Mouse (Mus musculus): Measurements from ENCODE around the gene Ninj1. TPM values are rescaled to one million over a fixed set of nuclear protein-coding genes. Genes with fewer than 3 reads are reported as not detected.

Gene Ninj1
- polyA plus RNA-seq, 1 experiment from 2014 or later = 70.2 TPM

DNA sequence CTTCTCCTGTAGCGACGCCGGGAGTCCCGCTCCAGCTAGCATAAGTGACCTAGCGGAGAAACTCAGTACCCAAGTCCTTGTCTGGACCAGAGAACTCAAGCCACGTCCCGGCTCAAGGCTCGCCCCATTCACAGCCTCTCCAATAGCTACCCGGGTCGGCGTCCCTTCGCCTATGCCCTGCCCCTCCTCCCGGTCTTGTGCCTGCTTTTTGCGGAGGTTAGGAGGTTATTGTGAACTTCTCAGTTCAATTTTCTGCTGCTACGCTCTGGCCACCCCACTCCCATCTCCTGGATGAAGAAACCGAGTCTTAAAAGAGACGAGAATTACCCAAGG lies 28.9 kb downstream of the Ninj1 start:
- peak overlapping the region; percentile 82 for H3K4me3 ChIP-seq
- H3K27ac ChIP-seq = peak overlapping the region; percentile 94
- peak overlapping the region; percentile 66 for H3K4me2 ChIP-seq
- 4% methylated on average over 17 of the region's 17 CpGs for WGBS
- no peaks in the 10 kb centered on the region for H3K36me3 ChIP-seq
- H3K9ac ChIP-seq = peak overlapping the region; percentile 40
- no peaks in the 10 kb centered on the region for H3K9me3 ChIP-seq (replicated peaks)
- H3K27me3 ChIP-seq = no peaks in the 10 kb centered on the region; the same call in 1 of the 2 replicates
- peak; percentile 33; the same call in 1 of the 2 replicates for ATAC-seq (replicated peaks; ENCODE audit: insufficient number of reproducible peaks, insufficient read depth, low FRiP score, low read depth)
- H3K4me1 ChIP-seq (replicated peaks) = peaks cover 47% of the 10 kb centered on the region

DNA sequence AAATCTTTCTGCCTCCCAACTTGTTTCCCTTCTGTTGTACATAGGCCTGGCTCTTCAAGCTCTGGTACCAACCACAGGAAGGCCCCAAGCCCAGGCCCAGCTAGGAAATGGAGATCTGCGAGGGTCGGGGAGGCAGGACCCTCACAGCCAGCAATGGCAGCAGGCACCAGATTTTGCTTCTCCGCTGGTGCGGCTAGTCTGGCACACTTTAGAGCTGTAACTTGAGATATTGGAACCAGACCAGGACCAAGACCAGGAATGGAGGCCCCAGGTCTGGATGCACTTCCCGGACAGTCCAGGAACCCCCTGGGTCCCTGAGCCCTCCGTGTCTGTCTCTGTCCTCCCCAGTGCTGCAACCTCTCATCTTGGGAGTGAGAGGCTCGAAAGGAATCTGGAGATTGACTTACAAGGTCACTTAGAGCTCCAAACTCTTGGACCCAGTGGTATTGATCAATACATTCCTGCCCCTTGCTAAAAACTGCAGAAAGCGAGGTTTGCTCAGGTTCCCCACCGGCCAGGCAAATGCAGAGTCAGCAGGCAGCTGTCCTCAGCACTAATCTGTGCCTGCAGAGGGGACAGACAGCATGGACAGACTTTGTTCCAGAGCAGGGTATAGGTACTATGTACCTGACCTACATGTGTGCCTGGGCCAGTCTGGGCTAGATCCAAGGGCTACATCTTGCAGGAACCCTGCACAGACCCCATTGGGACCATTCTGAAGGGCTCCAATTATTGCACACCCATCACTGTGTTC lies 29.7 kb downstream of the Ninj1 start:
- Histone ChIP-seq H3K27me3 (no peaks in the 10 kb centered on the region; the same call in 1 of the 2 replicates), H3K4me1 (replicated peaks) (peaks cover 39% of the 10 kb centered on the region), H3K27ac (peak overlapping the region; percentile 94), H3K4me2 (peak overlapping the region; percentile 66), H3K4me3 (no peak overlapping the region; the same call in 1 of the 2 replicates), H3K9ac (no peak overlapping the region), H3K36me3 (no peaks in the 10 kb centered on the region), H3K9me3 (replicated peaks) (no peaks in the 10 kb centered on the region)
- WGBS = 55% methylated on average over 9 of the region's 9 CpGs
- no peak for ATAC-seq (replicated peaks; ENCODE audit: insufficient number of reproducible peaks, insufficient read depth, low FRiP score, low read depth)

DNA sequence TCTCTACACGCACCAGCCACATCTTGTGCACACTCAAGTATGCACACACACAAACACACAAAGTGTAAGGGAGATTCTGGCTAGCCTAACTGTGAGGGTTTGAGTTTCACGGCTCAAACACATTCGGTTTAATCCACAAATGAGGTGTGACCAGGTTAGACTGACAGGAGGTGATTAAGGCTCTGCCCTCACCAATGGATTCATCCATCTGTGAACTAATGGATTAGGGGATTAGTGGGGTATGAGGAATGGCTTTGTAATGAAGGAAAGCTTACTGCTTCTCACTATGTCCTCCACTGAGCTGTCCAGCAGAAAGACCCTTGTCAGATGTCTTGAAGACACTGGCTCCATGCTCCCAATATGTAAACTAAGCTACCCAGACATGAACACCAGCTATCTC lies 31.4 kb downstream of the Ninj1 start:
- H3K27ac ChIP-seq = no peak overlapping the region
- 59% methylated on average over 3 of the region's 3 CpGs for WGBS
- H3K36me3 ChIP-seq = no peaks in the 10 kb centered on the region
- no peak overlapping the region for H3K9ac ChIP-seq
- ATAC-seq (replicated peaks; ENCODE audit: insufficient number of reproducible peaks, insufficient read depth, low FRiP score, low read depth) = no peak
- no peak overlapping the region for H3K4me3 ChIP-seq
- no peak overlapping the region for H3K4me2 ChIP-seq
- no peaks in the 10 kb centered on the region for H3K9me3 ChIP-seq (replicated peaks)
- H3K27me3 ChIP-seq = no peaks in the 10 kb centered on the region; the same call in none of the 2 replicates
- peaks cover 27% of the 10 kb centered on the region for H3K4me1 ChIP-seq (replicated peaks)

DNA sequence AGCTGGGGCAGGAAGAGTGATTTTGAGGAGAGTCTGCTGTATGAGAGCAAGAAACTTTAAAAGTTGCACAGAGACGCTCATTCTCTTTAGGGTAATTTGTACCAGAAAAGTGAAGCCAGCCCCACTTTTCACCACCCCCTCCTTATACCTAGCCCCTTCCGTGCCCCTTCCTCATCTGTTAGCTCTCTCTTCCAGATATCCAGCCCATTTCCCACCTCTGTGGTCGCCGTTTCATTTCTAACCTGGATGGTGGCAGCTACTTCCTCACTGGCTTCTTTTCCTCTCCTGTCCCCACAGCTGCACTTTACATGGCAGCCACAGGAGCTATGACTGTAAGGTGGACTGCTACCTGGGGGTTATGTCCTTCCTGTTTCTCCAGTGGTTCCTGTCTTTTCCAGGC lies 32.1 kb downstream of the Ninj1 start:
- H3K9ac ChIP-seq = no peak overlapping the region
- H3K36me3 ChIP-seq = no peaks in the 10 kb centered on the region
- H3K4me1 ChIP-seq (replicated peaks) = peaks cover 24% of the 10 kb centered on the region
- ATAC-seq (replicated peaks; ENCODE audit: insufficient number of reproducible peaks, insufficient read depth, low FRiP score, low read depth) = no peak
- peaks cover 5% of the 10 kb centered on the region for H3K27me3 ChIP-seq
- H3K4me2 ChIP-seq = no peak overlapping the region
- H3K4me3 ChIP-seq = no peak overlapping the region
- H3K9me3 ChIP-seq (replicated peaks) = no peaks in the 10 kb centered on the region
- 65% methylated on average over 4 of the region's 4 CpGs for WGBS
- H3K27ac ChIP-seq = no peak overlapping the region

DNA sequence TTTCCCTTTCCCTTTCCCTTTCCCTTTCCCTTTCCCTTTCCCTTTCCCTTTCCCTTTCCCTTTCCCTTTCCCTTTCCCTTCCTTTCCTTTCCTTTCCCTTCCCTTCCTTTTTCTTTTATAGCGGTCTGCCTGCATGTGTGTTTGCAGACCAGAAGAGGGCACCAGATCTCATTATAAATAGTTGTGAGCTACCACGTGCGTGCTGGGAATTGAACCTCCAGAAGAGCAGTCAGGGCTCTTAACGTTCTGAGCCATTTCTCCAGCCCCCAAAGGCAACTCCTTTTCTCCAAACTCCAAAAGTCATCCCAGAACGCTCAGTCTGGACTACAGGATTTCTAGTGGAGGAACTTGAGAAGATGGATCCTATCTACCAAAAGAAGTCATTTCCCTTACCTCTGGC lies 33.6 kb downstream of the Ninj1 start:
- no peaks in the 10 kb centered on the region for H3K9me3 ChIP-seq (replicated peaks)
- WGBS = 18% methylated on average over 5 of the region's 5 CpGs
- no peaks in the 10 kb centered on the region for H3K36me3 ChIP-seq
- ATAC-seq (replicated peaks; ENCODE audit: insufficient number of reproducible peaks, insufficient read depth, low FRiP score, low read depth) = no peak
- peaks cover 16% of the 10 kb centered on the region for H3K4me1 ChIP-seq (replicated peaks)
- H3K27me3 ChIP-seq = peaks cover 11% of the 10 kb centered on the region
- H3K4me3 ChIP-seq = no peak overlapping the region
- H3K9ac ChIP-seq = no peak overlapping the region
- H3K4me2 ChIP-seq = no peak overlapping the region
- no peak overlapping the region for H3K27ac ChIP-seq

DNA sequence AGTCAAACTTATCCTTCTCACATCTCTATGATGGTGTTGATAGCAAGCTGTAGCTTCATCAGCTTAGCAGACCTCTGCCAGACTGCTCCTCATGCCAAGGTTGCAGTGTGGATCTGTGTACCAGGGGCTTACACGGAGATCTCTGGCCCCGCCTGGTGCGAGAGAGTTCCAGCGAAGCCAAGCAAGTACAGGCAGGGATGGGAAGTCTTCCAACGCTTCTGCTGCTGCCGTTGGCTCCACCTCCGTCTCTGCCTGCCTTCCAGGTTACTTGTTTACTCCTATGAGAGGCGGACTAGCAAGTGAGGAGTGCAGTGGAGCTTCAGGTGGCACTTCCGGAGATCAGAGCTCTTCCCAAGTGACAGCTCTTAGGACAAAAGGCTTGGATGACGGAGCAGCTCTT lies 37.0 kb downstream of the Ninj1 start:
- no peak for ATAC-seq (replicated peaks; ENCODE audit: insufficient number of reproducible peaks, insufficient read depth, low FRiP score, low read depth)
- WGBS = 12% methylated on average over 10 of the region's 10 CpGs
- peaks cover 12% of the 10 kb centered on the region for H3K27me3 ChIP-seq
- H3K4me3 ChIP-seq = no peak overlapping the region
- H3K4me1 ChIP-seq (replicated peaks) = peaks cover 6% of the 10 kb centered on the region; the same call in 1 of the 2 replicates
- no peak overlapping the region for H3K4me2 ChIP-seq
- H3K36me3 ChIP-seq = no peaks in the 10 kb centered on the region
- H3K9me3 ChIP-seq (replicated peaks) = no peaks in the 10 kb centered on the region
- no peak overlapping the region for H3K27ac ChIP-seq
- no peak overlapping the region for H3K9ac ChIP-seq

DNA sequence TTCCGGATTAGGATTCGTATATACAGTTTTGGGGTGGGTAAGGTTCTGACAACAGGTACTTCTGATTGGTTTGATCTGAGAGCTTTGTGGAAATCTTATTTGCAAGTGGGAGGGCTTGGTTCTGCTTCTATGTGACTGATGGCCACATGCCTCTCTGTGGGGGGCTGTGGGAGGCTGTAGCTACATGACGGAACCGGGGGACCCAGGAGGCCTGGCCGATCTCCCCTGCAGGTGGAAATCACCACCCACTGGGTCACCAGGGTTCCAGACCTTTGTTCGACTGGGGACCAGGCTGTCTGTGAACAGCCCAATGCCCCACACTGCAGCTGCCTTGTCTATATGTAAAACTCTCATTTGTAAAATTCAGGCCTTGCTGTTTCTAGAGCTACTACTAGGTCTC lies 37.4 kb downstream of the Ninj1 start:
- Histone ChIP-seq H3K9ac (no peak overlapping the region), H3K4me1 (replicated peaks) (peaks cover 6% of the 10 kb centered on the region; the same call in 1 of the 2 replicates), H3K9me3 (replicated peaks) (no peaks in the 10 kb centered on the region), H3K4me3 (no peak overlapping the region), H3K27me3 (peaks cover 12% of the 10 kb centered on the region), H3K4me2 (no peak overlapping the region), H3K36me3 (no peaks in the 10 kb centered on the region), H3K27ac (no peak overlapping the region)
- 27% methylated on average over 6 of the region's 6 CpGs for WGBS
- no peak for ATAC-seq (replicated peaks; ENCODE audit: insufficient number of reproducible peaks, insufficient read depth, low FRiP score, low read depth)

DNA sequence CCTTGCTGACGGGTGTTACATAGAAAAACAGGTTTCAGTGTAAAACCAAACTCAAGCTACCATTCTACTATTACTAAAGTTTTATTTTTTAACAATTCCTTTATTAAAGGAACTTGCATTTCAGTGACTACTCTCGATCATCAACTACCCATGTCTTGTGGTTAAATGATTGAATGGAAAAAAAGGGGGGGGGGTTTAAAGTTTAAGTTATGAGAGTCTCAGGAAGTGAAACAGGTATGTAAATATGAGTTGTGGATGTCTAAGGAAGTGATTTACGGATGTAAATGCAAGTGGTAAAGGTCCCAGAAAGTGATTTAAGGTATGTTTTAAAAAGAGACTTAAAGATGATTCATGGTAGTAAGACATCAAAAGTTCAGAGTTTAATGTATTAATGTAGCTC lies 37.9 kb downstream of the Ninj1 start:
- Histone ChIP-seq H3K27me3 (peaks cover 12% of the 10 kb centered on the region), H3K9me3 (replicated peaks) (no peaks in the 10 kb centered on the region), H3K4me2 (no peak overlapping the region), H3K9ac (no peak overlapping the region), H3K4me1 (replicated peaks) (peaks cover 6% of the 10 kb centered on the region; the same call in 1 of the 2 replicates), H3K36me3 (no peaks in the 10 kb centered on the region), H3K4me3 (no peak overlapping the region), H3K27ac (no peak overlapping the region)
- ATAC-seq (replicated peaks; ENCODE audit: insufficient number of reproducible peaks, insufficient read depth, low FRiP score, low read depth) = no peak
- 72% methylated on average over 3 of the region's 3 CpGs for WGBS

DNA sequence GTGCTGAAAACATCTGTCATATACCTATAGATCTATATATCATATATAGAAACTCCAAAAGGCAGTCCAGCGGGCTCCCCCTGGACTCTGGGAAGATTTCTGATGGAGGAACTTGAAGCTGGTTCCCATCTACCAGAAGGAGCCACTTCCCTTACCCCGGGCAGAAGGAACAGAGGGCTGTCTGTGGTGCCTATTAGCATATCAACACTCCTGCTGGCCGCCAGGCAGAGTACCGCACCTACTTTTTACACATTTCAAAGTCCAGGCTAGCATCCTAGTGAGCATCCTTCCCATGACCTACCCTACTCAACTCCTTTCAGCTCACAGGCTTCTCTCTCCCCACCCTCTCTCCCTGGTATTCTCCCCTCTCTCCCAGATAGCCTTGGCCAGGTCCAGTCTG lies 38.3 kb downstream of the Ninj1 start:
- Histone ChIP-seq H3K4me3 (no peak overlapping the region), H3K4me2 (no peak overlapping the region), H3K27me3 (peaks cover 12% of the 10 kb centered on the region), H3K27ac (no peak overlapping the region), H3K36me3 (no peaks in the 10 kb centered on the region), H3K9me3 (replicated peaks) (no peaks in the 10 kb centered on the region), H3K4me1 (replicated peaks) (peaks cover 6% of the 10 kb centered on the region; the same call in 1 of the 2 replicates), H3K9ac (no peak overlapping the region)
- 35% methylated on average over 4 of the region's 4 CpGs for WGBS
- ATAC-seq (replicated peaks; ENCODE audit: insufficient number of reproducible peaks, insufficient read depth, low FRiP score, low read depth) = no peak

DNA sequence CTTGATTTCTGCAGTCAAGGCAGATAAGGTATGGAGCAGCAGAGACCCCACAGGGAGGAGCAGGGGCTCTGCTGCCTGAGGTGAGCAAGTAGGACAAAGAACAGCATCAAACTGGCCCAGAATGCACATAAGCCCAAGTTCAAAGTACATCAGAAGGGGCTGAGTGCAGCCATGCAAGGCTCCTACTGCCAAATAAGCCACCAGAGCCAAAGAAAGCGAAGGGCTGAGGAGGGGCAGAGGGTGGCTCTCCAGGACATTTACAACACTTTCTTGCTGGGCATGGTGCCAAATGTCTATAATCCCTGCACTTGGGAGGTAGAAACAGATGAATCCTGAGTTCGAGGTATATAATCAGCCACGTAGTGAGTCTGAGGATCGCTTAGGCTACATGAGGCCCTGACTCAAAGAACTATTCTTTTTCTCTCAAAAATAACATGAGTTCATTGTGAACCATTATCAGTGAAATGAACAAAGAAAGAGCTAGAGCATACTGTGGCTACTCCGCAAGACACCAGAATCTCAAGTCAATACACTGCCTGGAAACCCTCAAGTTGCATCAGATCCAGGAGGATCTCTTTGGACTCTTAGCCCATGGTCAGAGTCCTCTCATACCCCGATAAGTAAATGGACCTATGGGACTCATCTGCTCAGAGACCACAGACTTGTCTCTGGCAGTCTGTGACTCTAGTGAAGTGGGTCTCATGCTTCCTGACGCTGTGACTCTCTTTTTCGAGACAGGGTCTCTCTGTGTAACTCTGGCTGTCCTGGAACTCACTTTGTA lies 46.7 kb downstream of the Ninj1 start:
- H3K36me3 ChIP-seq = no peaks in the 10 kb centered on the region
- no peak overlapping the region for H3K27ac ChIP-seq
- 82% methylated on average over 8 of the region's 8 CpGs for WGBS
- 0 out of 2 replicates have a peak, but pooled peaks cover 3% of the 10 kb centered on the region for H3K4me1 ChIP-seq (replicated peaks)
- H3K9ac ChIP-seq = no peak overlapping the region
- no peak overlapping the region for H3K4me2 ChIP-seq
- no peaks in the 10 kb centered on the region for H3K9me3 ChIP-seq (replicated peaks)
- H3K4me3 ChIP-seq = no peak overlapping the region
- H3K27me3 ChIP-seq = no peaks in the 10 kb centered on the region
- ATAC-seq (replicated peaks; ENCODE audit: insufficient number of reproducible peaks, insufficient read depth, low FRiP score, low read depth) = no peak

DNA sequence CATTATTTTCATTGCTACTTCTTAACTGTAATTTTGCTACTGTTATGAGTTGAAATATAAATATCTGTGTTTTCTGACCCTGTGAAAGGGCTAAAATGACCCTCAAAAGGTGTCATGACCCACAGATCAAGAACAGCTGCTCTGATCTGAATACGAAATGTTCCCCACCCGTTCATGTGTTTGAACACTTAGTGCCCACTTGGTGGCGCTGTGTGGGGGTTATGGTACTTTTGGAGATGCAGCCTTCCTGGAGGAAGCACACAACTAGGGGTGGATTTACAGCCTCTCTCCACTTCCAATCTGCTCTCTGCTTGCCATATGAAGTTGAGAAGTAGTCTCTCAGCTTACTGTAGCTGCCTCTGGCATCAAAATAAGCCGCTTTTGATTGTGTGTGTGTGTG lies 47.4 kb downstream of the Ninj1 start:
- no peaks in the 10 kb centered on the region for H3K9me3 ChIP-seq (replicated peaks)
- H3K4me2 ChIP-seq = no peak overlapping the region
- no peak overlapping the region for H3K4me3 ChIP-seq
- 95% methylated on average over 4 of the region's 4 CpGs for WGBS
- H3K36me3 ChIP-seq = no peaks in the 10 kb centered on the region
- H3K27ac ChIP-seq = no peak overlapping the region
- H3K9ac ChIP-seq = no peak overlapping the region
- H3K4me1 ChIP-seq (replicated peaks) = 0 out of 2 replicates have a peak, but pooled peaks cover 3% of the 10 kb centered on the region
- no peaks in the 10 kb centered on the region for H3K27me3 ChIP-seq
- ATAC-seq (replicated peaks; ENCODE audit: insufficient number of reproducible peaks, insufficient read depth, low FRiP score, low read depth) = no peak
